Mouse (Mus musculus): ENCODE results near the gene Cep128.
"Not testable (repeated sequence)": the region's sequence is repeated elsewhere in the genome, so short reads cannot be mapped to it uniquely, and the experiment has no call there.

DNA sequence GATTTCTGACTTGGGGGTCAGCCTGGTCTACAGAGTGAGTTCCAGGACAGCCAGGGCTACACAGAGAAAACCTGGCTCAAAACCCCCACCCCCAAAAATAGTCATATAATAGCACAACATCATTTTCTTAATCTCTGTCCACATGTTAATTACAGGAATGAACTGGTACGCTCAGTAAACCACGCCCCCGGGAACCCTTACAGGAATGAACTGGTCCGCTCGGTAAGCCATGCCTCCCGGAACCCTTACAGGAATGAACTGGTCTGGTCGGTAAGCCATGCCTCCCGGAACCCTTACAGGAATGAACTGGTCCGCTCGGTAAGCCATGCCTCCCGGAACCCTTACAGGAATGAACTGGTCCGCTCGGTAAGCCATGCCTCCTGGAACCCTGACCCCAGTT is 45.6 kb downstream of the Cep128 start:
- not testable (repeated sequence) for TF ChIP-seq CTCF (IDR thresholded peaks at IDR 0.05; ENCODE audit: low read depth); EP300 (optimal IDR thresholded peaks at IDR 0.05)
